Mouse (Mus musculus) hematopoietic stem cell, adult 5-6 weeks (primary cell): ENCODE measurements around the gene Sec16b. TPM values are rescaled to one million over a fixed set of nuclear protein-coding genes. Genes with fewer than 3 reads are reported as not detected.

ENCODE experiments used
- ATAC-seq, 2 experiments: fragments of 125-278 bp in 1 of 2; replicated peaks in 1 of 2; 2 replicates each; pipeline ENCODE4 v1.8.0; 2016 to 2017; ENCODE audit warnings: inconsistent platforms in 2 of 2, mild to moderate bottlenecking in 2 of 2, moderate number of reproducible peaks in 2 of 2, low read depth in 1 of 2, moderate TSS enrichment in 1 of 2; ENCODE audit not compliant: low FRiP score in 2 of 2, poor library complexity in 2 of 2, severe bottlenecking in 2 of 2, insufficient read depth in 1 of 2, low TSS enrichment in 1 of 2
- total RNA-seq: library from RNA; stranded (forward); fragments of 172-1452, 232-1000 nt; gene quantifications from 2 replicates; pipeline ENCODE4 v1.2.3, GENCODE M21; 2017

The Sec16b gene
- total RNA-seq, 1 experiment from 2014 or later: 1.0 TPM

GRCm38 (mm10) chr1:157594561-157594960 lies 88.0 kb downstream of the Sec16b start:
- no peak for ATAC-seq

GRCm38 (mm10) chr1:157595165-157595564 lies 88.6 kb downstream of the Sec16b start:
- no peak for ATAC-seq

GRCm38 (mm10) chr1:157604513-157604912 lies 98.0 kb downstream of the Sec16b start:
- no peak for ATAC-seq

Other genes starting within 250 kb of the Sec16b start
- 2.1 and 2.8 TPM in 2 replicates for gene Rasal2, start 94.1 kb upstream of the Sec16b start, total RNA-seq
- 25.6 and 35.2 TPM in 2 replicates for gene Cryzl2, start 48.2 kb upstream of the Sec16b start, total RNA-seq